ENCODE assay signal across 8 mouse cellular contexts in genomic region chr7:45638623-45639401, GRCm38 (mm10). TPM values are rescaled to one million over a fixed set of nuclear protein-coding genes. Genes with fewer than 3 reads are reported as not detected.
DNase-seq lines count a peak whose midpoint lies in the region; ATAC-seq and TF ChIP-seq lines count a peak whose summit lies in the region.

No protein-coding gene starts in this region.

- 17% methylated on average over 29 of the region's 29 CpGs for whole genome bisulfite sequencing in forebrain, embryonic 13.5 days
- 29% methylated on average over 29 of the region's 29 CpGs for WGBS in heart, embryonic 16.5 days
- WGBS in liver, adult 2 months: 32% methylated on average over 29 of the region's 29 CpGs
- 20% methylated on average over 29 of the region's 29 CpGs for WGBS in neural tube, embryonic 12.5 days

- H3K9me3 ChIP-seq in forebrain, embryonic 13.5 days (replicated peaks): 0 out of 2 replicates have a peak, but pooled peaks cover 3% of the 10 kb centered on the region
- no peaks in the 10 kb centered on the region for H3K9me3 ChIP-seq in heart, embryonic 16.5 days (replicated peaks; ENCODE audit: control insufficient read depth, low read length)
- H3K9me3 ChIP-seq in neural tube, embryonic 12.5 days: no peaks in the 10 kb centered on the region

- peak overlapping the region; percentile 48; the same call in 1 of the 2 replicates for H3K9ac ChIP-seq in forebrain, embryonic 13.5 days
- H3K9ac ChIP-seq in heart, embryonic 16.5 days (ENCODE audit: low read length): peak overlapping the region; percentile 43; the same call in 1 of the 2 replicates
- H3K9ac ChIP-seq in liver, adult 2 months (ENCODE audit: low read depth, low read length): no peak overlapping the region
- H3K9ac ChIP-seq in neural tube, embryonic 12.5 days: 0 out of 2 replicates have a peak overlapping the region, but pooled peaks have one; percentile 23

- peak; percentile 93 for ATAC-seq in forebrain, embryonic 13.5 days
- peak; percentile 77 for ATAC-seq in heart, embryonic 16.5 days (replicated peaks; ENCODE audit: extremely low read depth, insufficient read depth, low FRiP score)
- ATAC-seq in neural tube, embryonic 12.5 days (ENCODE audit: low FRiP score, low read depth): peak; percentile 69

- peaks cover 27% of the 10 kb centered on the region for H3K4me1 ChIP-seq in forebrain, embryonic 13.5 days
- H3K4me1 ChIP-seq in heart, embryonic 16.5 days (ENCODE audit: control insufficient read depth, insufficient read depth, low read length): peaks cover 42% of the 10 kb centered on the region
- 0 out of 2 replicates have a peak, but pooled peaks cover 2% of the 10 kb centered on the region for H3K4me1 ChIP-seq in liver, adult 2 months (ENCODE audit: control insufficient read depth, insufficient read depth, low read length)
- peaks cover 15% of the 10 kb centered on the region for H3K4me1 ChIP-seq in neural tube, embryonic 12.5 days

- peak overlapping the region; percentile 19 for H3K4me3 ChIP-seq in forebrain, embryonic 13.5 days
- H3K4me3 ChIP-seq in heart, embryonic 16.5 days (ENCODE audit: low read length): peak overlapping the region; percentile 18
- no peak overlapping the region for H3K4me3 ChIP-seq in liver, adult 2 months (ENCODE audit: insufficient read depth, low read depth, low read length)
- H3K4me3 ChIP-seq in neural tube, embryonic 12.5 days: peak overlapping the region; percentile 13; the same call in 1 of the 2 replicates

- TF ChIP-seq CTCF in liver, adult 2 months (IDR thresholded peaks at IDR 0.05; ENCODE audit: low read depth, low read length): no peak

- H3K27ac ChIP-seq in forebrain, embryonic 13.5 days: no peak overlapping the region
- no peak overlapping the region for H3K27ac ChIP-seq in heart, embryonic 16.5 days (ENCODE audit: low read length)
- no peak overlapping the region for H3K27ac ChIP-seq in liver, adult 2 months (replicated peaks; ENCODE audit: insufficient read depth, low read depth, low read length)
- no peak overlapping the region for H3K27ac ChIP-seq in neural tube, embryonic 12.5 days

- DNase-seq in spleen, postnatal 4 days (ENCODE audit: low spot score in 2 of 2): peak; percentile 37 to 62
- DNase-seq in spleen, adult 18-20 months: no peak
- peak; percentile 93 to 97 for DNase-seq in kidney, postnatal 25 days
- DNase-seq in liver, adult 2 months (ENCODE audit: extremely low read depth, low read depth, low spot score): peak; percentile 61
- peak; percentile 78 for DNase-seq in urinary bladder, postnatal 10 days (ENCODE audit: low spot score)

- TF ChIP-seq POLR2A in liver, adult 2 months (IDR thresholded peaks at IDR 0.05; ENCODE audit: extremely low read depth, insufficient read depth, low read length): no peak

- H3K79me2 ChIP-seq in liver, adult 2 months (ENCODE audit: control insufficient read depth, insufficient read depth, low read length): no peaks in the 10 kb centered on the region

- peaks cover 9% of the 10 kb centered on the region for H3K36me3 ChIP-seq in forebrain, embryonic 13.5 days (ENCODE audit: poor library complexity, severe bottlenecking)
- H3K36me3 ChIP-seq in heart, embryonic 16.5 days (ENCODE audit: control insufficient read depth, insufficient read depth): peaks cover 9% of the 10 kb centered on the region
- H3K36me3 ChIP-seq in liver, adult 2 months (ENCODE audit: control insufficient read depth, insufficient read depth, low read length): peaks cover 2% of the 10 kb centered on the region; the same call in 1 of the 2 replicates
- H3K36me3 ChIP-seq in neural tube, embryonic 12.5 days: peaks cover 5% of the 10 kb centered on the region; the same call in 1 of the 2 replicates

- H3K27me3 ChIP-seq in forebrain, embryonic 13.5 days: no peaks in the 10 kb centered on the region
- no peaks in the 10 kb centered on the region for H3K27me3 ChIP-seq in heart, embryonic 16.5 days (ENCODE audit: control insufficient read depth, insufficient read depth, low read length)
- no peaks in the 10 kb centered on the region for H3K27me3 ChIP-seq in liver, adult 2 months (ENCODE audit: control insufficient read depth, insufficient read depth, low read length)
- H3K27me3 ChIP-seq in neural tube, embryonic 12.5 days (replicated peaks): no peaks in the 10 kb centered on the region

- peak overlapping the region; percentile 59 for H3K4me2 ChIP-seq in forebrain, embryonic 13.5 days
- H3K4me2 ChIP-seq in heart, embryonic 16.5 days (ENCODE audit: low read depth, low read length): peak overlapping the region; percentile 53
- H3K4me2 ChIP-seq in neural tube, embryonic 12.5 days (replicated peaks): peak overlapping the region; percentile 53

RNA-seq across cellular contexts. Expression of gene Mamstr, which starts 1.0 kb away (rescaled TPM):
- polyA plus RNA-seq in forebrain, embryonic 13.5 days (2015; fragmentation: Nextera tagmentation; extraction: Ambion mirVana): 1.8 and 3.8 TPM in 2 replicates
- polyA plus RNA-seq in heart, embryonic 16.5 days (2015; fragmentation: Nextera tagmentation; extraction: Ambion mirVana): 7.6 and 9.0 TPM in 2 replicates
- total RNA-seq in liver, adult 2 months (2014; rRNA removed): 0.07 and 0.09 TPM in 2 replicates
- 0.10 and 0.19 TPM in 2 replicates for polyA plus RNA-seq in liver, adult 2 months (2012; rRNA removed)
- 3.5 and 4.9 TPM in 2 replicates for polyA plus RNA-seq in neural tube, embryonic 12.5 days (2016; fragmentation: Nextera tagmentation; extraction: Ambion mirVana)

RNA-seq across cellular contexts. Expression of gene Rasip1, which starts 11.5 kb away (rescaled TPM):
- polyA plus RNA-seq in forebrain, embryonic 13.5 days (2015; fragmentation: Nextera tagmentation; extraction: Ambion mirVana): 5.7 TPM in 2 replicates
- 15.4 and 16.3 TPM in 2 replicates for polyA plus RNA-seq in heart, embryonic 16.5 days (2015; fragmentation: Nextera tagmentation; extraction: Ambion mirVana)
- 2.3 and 4.3 TPM in 2 replicates for total RNA-seq in liver, adult 2 months (2014; rRNA removed)
- 3.6 and 5.1 TPM in 2 replicates for polyA plus RNA-seq in liver, adult 2 months (2012; rRNA removed)
- polyA plus RNA-seq in neural tube, embryonic 12.5 days (2016; fragmentation: Nextera tagmentation; extraction: Ambion mirVana): 16.5 and 16.8 TPM in 2 replicates

RNA-seq across cellular contexts. Expression of gene Izumo1, which starts 17.2 kb away (rescaled TPM):
- 0.10 TPM in 1 of 2 replicates, not detected in the other for polyA plus RNA-seq in forebrain, embryonic 13.5 days (2015; fragmentation: Nextera tagmentation; extraction: Ambion mirVana)
- 0.21 and 0.26 TPM in 2 replicates for polyA plus RNA-seq in heart, embryonic 16.5 days (2015; fragmentation: Nextera tagmentation; extraction: Ambion mirVana)
- total RNA-seq in liver, adult 2 months (2014; rRNA removed): 0.09 TPM in 1 of 2 replicates, not detected in the other
- polyA plus RNA-seq in liver, adult 2 months (2012; rRNA removed): 0.04 and 0.13 TPM in 2 replicates
- polyA plus RNA-seq in neural tube, embryonic 12.5 days (2016; fragmentation: Nextera tagmentation; extraction: Ambion mirVana): 0.23 TPM in 1 of 2 replicates, not detected in the other

RNA-seq across cellular contexts. Expression of gene Fut1, which starts 21.7 kb away (rescaled TPM):
- not detected in 2 replicates for polyA plus RNA-seq in forebrain, embryonic 13.5 days (2015; fragmentation: Nextera tagmentation; extraction: Ambion mirVana)
- polyA plus RNA-seq in heart, embryonic 16.5 days (2015; fragmentation: Nextera tagmentation; extraction: Ambion mirVana): 0.15 and 0.83 TPM in 2 replicates
- total RNA-seq in liver, adult 2 months (2014; rRNA removed): not detected in 2 replicates
- polyA plus RNA-seq in liver, adult 2 months (2012; rRNA removed): 0.15 and 0.21 TPM in 2 replicates
- not detected in 2 replicates for polyA plus RNA-seq in neural tube, embryonic 12.5 days (2016; fragmentation: Nextera tagmentation; extraction: Ambion mirVana)

RNA-seq across cellular contexts. Expression of gene Fgf21, which starts 23.5 kb away (rescaled TPM):
- polyA plus RNA-seq in forebrain, embryonic 13.5 days (2015; fragmentation: Nextera tagmentation; extraction: Ambion mirVana): 0.19 TPM in 1 of 2 replicates, not detected in the other
- 1.5 and 1.7 TPM in 2 replicates for polyA plus RNA-seq in heart, embryonic 16.5 days (2015; fragmentation: Nextera tagmentation; extraction: Ambion mirVana)
- total RNA-seq in liver, adult 2 months (2014; rRNA removed): 0.94 and 1.0 TPM in 2 replicates
- polyA plus RNA-seq in liver, adult 2 months (2012; rRNA removed): 3.7 and 4.3 TPM in 2 replicates
- polyA plus RNA-seq in neural tube, embryonic 12.5 days (2016; fragmentation: Nextera tagmentation; extraction: Ambion mirVana): not detected in 2 replicates

Comparison
In these comparisons a context has a peak if more than half of its experiments do, and no peak if none do; other contexts are left out.
1. DNase-seq: peak in spleen, postnatal 4 days (2 of 2), kidney, postnatal 25 days (2 of 2), liver, adult 2 months (single experiment) and urinary bladder, postnatal 10 days (single experiment); none in spleen, adult 18-20 months (0 of 2).
2. Peak in every context shown above with its lines, with median percentiles within 50 percentile points of each other: ATAC-seq and H3K4me2 ChIP-seq.